Mouse (Mus musculus): Measurements from ENCODE around the gene Synj1. TPM values are rescaled to one million over a fixed set of nuclear protein-coding genes. Genes with fewer than 3 reads are reported as not detected.

Gene Synj1
- polyA plus RNA-seq, 1 experiment from 2014 or later, result 22.7 TPM

- 93% methylated on average over 4 of the region's 4 CpGs for WGBS
- no peak overlapping the region for H3K4me2 ChIP-seq
- no peak overlapping the region for H3K4me3 ChIP-seq
- ATAC-seq, result no peak
- H3K4me1 ChIP-seq, result no peaks in the 10 kb centered on the region
- no peaks in the 10 kb centered on the region for H3K9me3 ChIP-seq (replicated peaks)
- no peak overlapping the region for H3K27ac ChIP-seq
- no peak overlapping the region for H3K9ac ChIP-seq
- no peaks in the 10 kb centered on the region for H3K27me3 ChIP-seq
- peaks cover 89% of the 10 kb centered on the region for H3K36me3 ChIP-seq (ENCODE audit: poor library complexity, severe bottlenecking)
Observed at GRCm38 (mm10) chr16:91030751-91031150, 19.6 kb upstream of the Synj1 start.

GRCm38 (mm10) chr16:91029901-91030300 lies 18.8 kb upstream of the Synj1 start:
- Histone ChIP-seq H3K4me3 (no peak overlapping the region), H3K36me3 (ENCODE audit: poor library complexity, severe bottlenecking) (peaks cover 91% of the 10 kb centered on the region), H3K9ac (no peak overlapping the region), H3K27ac (no peak overlapping the region), H3K27me3 (no peaks in the 10 kb centered on the region), H3K9me3 (replicated peaks) (no peaks in the 10 kb centered on the region), H3K4me1 (no peaks in the 10 kb centered on the region), H3K4me2 (no peak overlapping the region)
- ATAC-seq, result no peak
- WGBS, result 91% methylated on average over 2 of the region's 2 CpGs

- Histone ChIP-seq H3K4me1 (no peaks in the 10 kb centered on the region), H3K4me2 (no peak overlapping the region), H3K27me3 (no peaks in the 10 kb centered on the region), H3K36me3 (ENCODE audit: poor library complexity, severe bottlenecking) (peaks cover 91% of the 10 kb centered on the region), H3K9ac (no peak overlapping the region), H3K9me3 (replicated peaks) (no peaks in the 10 kb centered on the region), H3K27ac (no peak overlapping the region), H3K4me3 (no peak overlapping the region)
- ATAC-seq, result no peak
- WGBS, result 88% methylated on average over 8 of the region's 8 CpGs
Observed at GRCm38 (mm10) chr16:91029161-91029743, 18.1 kb upstream of the Synj1 start.

- no peaks in the 10 kb centered on the region for H3K27me3 ChIP-seq
- H3K4me1 ChIP-seq, result no peaks in the 10 kb centered on the region
- no peak overlapping the region for H3K9ac ChIP-seq
- no peak overlapping the region for H3K4me2 ChIP-seq
- peaks cover 90% of the 10 kb centered on the region for H3K36me3 ChIP-seq (ENCODE audit: poor library complexity, severe bottlenecking)
- WGBS, result 83% methylated on average over 4 of the region's 4 CpGs
- 0 out of 2 replicates have a peak, but pooled peaks cover 4% of the 10 kb centered on the region for H3K9me3 ChIP-seq (replicated peaks)
- no peak overlapping the region for H3K4me3 ChIP-seq
- no peak for ATAC-seq
- H3K27ac ChIP-seq, result no peak overlapping the region
Observed at GRCm38 (mm10) chr16:91026290-91026689, 15.2 kb upstream of the Synj1 start.

DNA sequence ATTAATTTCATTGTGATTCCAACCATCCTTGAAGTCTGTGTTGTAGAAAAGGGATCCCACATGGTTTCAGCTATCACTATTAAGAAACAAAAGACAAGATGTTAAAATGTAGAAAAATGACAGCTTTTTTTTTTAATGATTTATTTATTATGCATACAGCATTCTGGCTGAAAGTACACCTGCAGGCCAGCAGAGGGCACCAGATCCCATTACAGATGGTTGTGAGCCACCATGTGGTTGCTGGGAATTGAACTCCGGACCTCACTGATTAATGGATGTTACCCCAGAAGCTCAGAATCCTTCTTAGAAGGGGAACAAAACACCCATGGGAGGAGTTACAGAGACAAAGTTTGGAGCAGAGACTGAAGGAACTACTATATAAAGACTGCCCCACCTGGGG lies 12.3 kb upstream of the Synj1 start:
- ATAC-seq, result no peak
- Histone ChIP-seq H3K4me2 (no peak overlapping the region), H3K9me3 (replicated peaks) (0 out of 2 replicates have a peak, but pooled peaks cover 4% of the 10 kb centered on the region), H3K36me3 (ENCODE audit: poor library complexity, severe bottlenecking) (peaks cover 96% of the 10 kb centered on the region), H3K9ac (no peak overlapping the region), H3K27me3 (no peaks in the 10 kb centered on the region), H3K4me3 (no peak overlapping the region), H3K4me1 (no peaks in the 10 kb centered on the region), H3K27ac (no peak overlapping the region)
- whole genome bisulfite sequencing, result 83% methylated on average over 1 of the region's 1 CpGs

- no peak for ATAC-seq
- no peak overlapping the region for H3K27ac ChIP-seq
- H3K9me3 ChIP-seq (replicated peaks), result 0 out of 2 replicates have a peak, but pooled peaks cover 4% of the 10 kb centered on the region
- peaks cover 92% of the 10 kb centered on the region for H3K36me3 ChIP-seq (ENCODE audit: poor library complexity, severe bottlenecking)
- 96% methylated on average over 10 of the region's 10 CpGs for WGBS
- no peaks in the 10 kb centered on the region for H3K4me1 ChIP-seq
- H3K9ac ChIP-seq, result no peak overlapping the region
- H3K4me2 ChIP-seq, result no peak overlapping the region
- H3K27me3 ChIP-seq, result no peaks in the 10 kb centered on the region
- no peak overlapping the region for H3K4me3 ChIP-seq
Observed at GRCm38 (mm10) chr16:91020842-91021483, 9.9 kb upstream of the Synj1 start.

GRCm38 (mm10) chr16:91019476-91019875 lies 8.4 kb upstream of the Synj1 start:
- no peak overlapping the region for H3K4me2 ChIP-seq
- H3K9me3 ChIP-seq (replicated peaks), result 0 out of 2 replicates have a peak, but pooled peaks cover 4% of the 10 kb centered on the region
- no peak for ATAC-seq
- H3K27me3 ChIP-seq, result no peaks in the 10 kb centered on the region
- peaks cover 89% of the 10 kb centered on the region for H3K36me3 ChIP-seq (ENCODE audit: poor library complexity, severe bottlenecking)
- 95% methylated on average over 4 of the region's 4 CpGs for WGBS
- no peak overlapping the region for H3K9ac ChIP-seq
- H3K4me3 ChIP-seq, result no peak overlapping the region
- no peak overlapping the region for H3K27ac ChIP-seq
- no peaks in the 10 kb centered on the region for H3K4me1 ChIP-seq

GRCm38 (mm10) chr16:91015761-91016160 lies 4.7 kb upstream of the Synj1 start:
- Histone ChIP-seq H3K4me2 (no peak overlapping the region), H3K9me3 (replicated peaks) (no peaks in the 10 kb centered on the region), H3K4me3 (no peak overlapping the region), H3K4me1 (peaks cover 10% of the 10 kb centered on the region), H3K27ac (no peak overlapping the region), H3K9ac (no peak overlapping the region), H3K27me3 (no peaks in the 10 kb centered on the region), H3K36me3 (ENCODE audit: poor library complexity, severe bottlenecking) (peaks cover 64% of the 10 kb centered on the region)
- ATAC-seq, result no peak
- WGBS, result 93% methylated on average over 4 of the region's 4 CpGs

DNA sequence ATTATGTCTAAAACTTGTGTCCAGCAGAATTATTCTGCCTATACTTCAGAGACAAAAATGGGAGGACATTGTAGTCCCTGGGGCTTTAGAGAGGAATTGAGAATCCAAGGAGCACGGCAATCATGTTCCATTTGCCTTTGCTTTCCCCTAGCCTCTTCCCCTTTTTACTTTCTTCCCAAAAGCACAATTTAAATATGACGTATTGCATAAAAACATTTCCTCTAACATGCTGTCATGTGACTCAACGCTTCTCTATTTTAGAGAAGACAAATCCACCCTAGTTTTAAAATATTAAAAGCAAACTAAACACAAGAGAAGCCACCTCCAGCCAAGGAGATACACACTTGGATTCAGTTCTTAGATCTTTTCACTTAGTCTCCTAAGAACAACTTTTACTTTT lies 739 bp upstream of the Synj1 start:
- Histone ChIP-seq H3K4me1 (peaks cover 22% of the 10 kb centered on the region), H3K9ac (peak overlapping the region; percentile 91), H3K4me2 (peak overlapping the region; percentile 67), H3K9me3 (replicated peaks) (no peaks in the 10 kb centered on the region), H3K36me3 (ENCODE audit: poor library complexity, severe bottlenecking) (peaks cover 26% of the 10 kb centered on the region), H3K4me3 (peak overlapping the region; percentile 90), H3K27me3 (no peaks in the 10 kb centered on the region), H3K27ac (peak overlapping the region; percentile 93)
- ATAC-seq, result no peak
- 44% methylated on average over 3 of the region's 3 CpGs for WGBS

GRCm38 (mm10) chr16:91010581-91011020 lies 507 bp downstream of the Synj1 start:
- Histone ChIP-seq H3K27ac (peak overlapping the region; percentile 93), H3K4me3 (peak overlapping the region; percentile 90), H3K27me3 (no peaks in the 10 kb centered on the region), H3K4me2 (peak overlapping the region; percentile 67), H3K4me1 (peaks cover 22% of the 10 kb centered on the region), H3K9me3 (replicated peaks) (no peaks in the 10 kb centered on the region), H3K36me3 (ENCODE audit: poor library complexity, severe bottlenecking) (peaks cover 17% of the 10 kb centered on the region), H3K9ac (peak overlapping the region; percentile 91)
- 0% methylated on average over 42 of the region's 42 CpGs for WGBS
- ATAC-seq, result peak; percentile 77

DNA sequence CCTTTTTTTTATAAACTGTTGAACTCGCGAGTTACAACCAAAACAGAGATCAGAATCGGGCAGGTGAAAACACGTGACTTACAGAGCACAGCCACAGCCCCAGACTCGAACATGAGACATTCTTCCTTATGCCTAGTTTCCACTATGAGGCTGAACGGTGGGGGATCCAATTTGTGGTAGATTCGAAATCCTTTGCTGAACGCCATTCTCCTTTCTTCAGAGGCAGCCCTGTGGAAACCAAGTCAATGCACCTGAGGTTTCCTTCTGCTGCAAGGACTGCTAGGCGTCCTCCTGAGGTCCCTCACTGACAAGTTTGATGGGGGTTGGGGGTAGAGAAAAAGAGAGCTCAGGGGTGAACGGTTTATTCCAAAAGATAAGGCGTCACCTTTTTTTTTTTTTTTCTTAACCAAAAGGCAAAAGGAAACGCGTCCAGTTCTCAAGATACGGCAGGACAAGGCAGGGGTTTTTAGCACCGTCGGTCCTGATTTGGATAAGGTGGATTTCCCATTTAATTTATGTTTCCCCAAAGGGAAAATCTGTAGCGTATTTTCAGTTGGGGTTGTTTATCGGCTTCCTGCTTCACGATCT lies 1.1 kb downstream of the Synj1 start:
- H3K36me3 ChIP-seq (ENCODE audit: poor library complexity, severe bottlenecking), result peaks cover 11% of the 10 kb centered on the region
- peak overlapping the region; percentile 91 for H3K9ac ChIP-seq
- ATAC-seq, result no peak
- H3K9me3 ChIP-seq (replicated peaks), result no peaks in the 10 kb centered on the region
- under 1% methylated on average over 19 of the region's 19 CpGs for WGBS
- peaks cover 22% of the 10 kb centered on the region for H3K4me1 ChIP-seq
- peak overlapping the region; percentile 93 for H3K27ac ChIP-seq
- peak overlapping the region; percentile 67 for H3K4me2 ChIP-seq
- peak overlapping the region; percentile 90 for H3K4me3 ChIP-seq
- no peaks in the 10 kb centered on the region for H3K27me3 ChIP-seq

GRCm38 (mm10) chr16:91004915-91005538 lies 6.1 kb downstream of the Synj1 start:
- Histone ChIP-seq H3K27me3 (no peaks in the 10 kb centered on the region), H3K36me3 (ENCODE audit: poor library complexity, severe bottlenecking) (no peaks in the 10 kb centered on the region; the same call in 1 of the 2 replicates), H3K9me3 (replicated peaks) (no peaks in the 10 kb centered on the region), H3K4me2 (no peak overlapping the region), H3K4me3 (no peak overlapping the region), H3K9ac (no peak overlapping the region), H3K27ac (no peak overlapping the region), H3K4me1 (peaks cover 11% of the 10 kb centered on the region)
- ATAC-seq, result no peak
- whole genome bisulfite sequencing, result 91% methylated on average over 4 of the region's 4 CpGs

Measured in forebrain, embryonic 13.5 days (tissue).